Mouse (Mus musculus) gastrocnemius, adult 2 months (tissue): ENCODE data around the gene Olfr248. TPM values are rescaled to one million over a fixed set of nuclear protein-coding genes. Genes with fewer than 3 reads are reported as not detected.
"Not testable (repeated sequence)": the region's sequence is repeated elsewhere in the genome, so short reads cannot be mapped to it uniquely, and the experiment has no call there.

Experiments used
- DNase-seq: peaks from one replicate; pipeline ENCODE4 v3.0.0; 2022
- H3K27ac ChIP-seq: fragments of 200-600 bp; 2 replicates; pipeline ENCODE4 v1.8.1; 2022; ENCODE audit warnings: mild to moderate bottlenecking
- H3K4me3 ChIP-seq: fragments of 200-600 bp; 2 replicates; pipeline ENCODE4 v1.8.1; 2022; ENCODE audit warnings: mild to moderate bottlenecking, moderate library complexity
- CTCF ChIP-seq: fragments of 200-600 bp; IDR thresholded peaks from 2 replicates; pipeline ENCODE4 v1.8.1; 2022; ENCODE audit warnings: antibody characterized with exemption, mild to moderate bottlenecking, moderate library complexity
- intact Hi-C: fragments of 180-260 bp; cut with DNase I; formaldehyde crosslinking; loops from one replicate; pipeline ENCODE4 v1.15.1; 2025
- long read RNA-seq, 2 experiments: library from polyadenylated mRNA; stranded (forward); transcript quantifications; one replicate each; pipeline ENCODE4 v2.0.0; 2021
- total RNA-seq, 2 experiments: library from RNA; stranded (reverse); gene quantifications; 2 replicates each; pipeline ENCODE4 v1.2.3; 2021

Gene Olfr248
- total RNA-seq = not detected
- long read RNA-seq, experiment 1 = 0 reads
- long read RNA-seq, experiment 2 = 0 reads

DNA sequence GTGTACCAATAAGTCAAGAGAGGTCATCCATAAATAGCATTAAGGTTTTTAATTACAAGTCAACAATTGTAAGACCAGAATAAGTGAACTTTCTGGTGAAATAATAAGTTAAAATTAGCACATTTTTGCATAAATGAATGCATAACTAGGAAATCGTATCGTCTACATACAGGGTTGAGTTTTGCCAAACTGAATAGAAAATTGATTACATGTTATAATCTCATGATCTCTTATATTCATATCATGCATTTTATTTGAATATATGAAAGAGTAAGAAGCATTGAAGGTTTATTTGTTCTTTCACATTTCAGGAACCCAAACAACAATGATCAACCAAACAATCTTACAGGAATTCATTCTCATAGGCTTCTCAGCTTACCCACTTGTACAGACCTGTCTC is at the start of gene Olfr248:
Olfr248 (plus strand) TSS at position 301 of the 400 bp plus-strand sequence.
- Histone ChIP-seq H3K4me3 (no peak within 1 kb of the TSS), H3K27ac (no peak within 1 kb of the TSS)
- TF ChIP-seq CTCF = no peak
- intact Hi-C loops = no loop called here
- no peak for DNase-seq

DNA sequence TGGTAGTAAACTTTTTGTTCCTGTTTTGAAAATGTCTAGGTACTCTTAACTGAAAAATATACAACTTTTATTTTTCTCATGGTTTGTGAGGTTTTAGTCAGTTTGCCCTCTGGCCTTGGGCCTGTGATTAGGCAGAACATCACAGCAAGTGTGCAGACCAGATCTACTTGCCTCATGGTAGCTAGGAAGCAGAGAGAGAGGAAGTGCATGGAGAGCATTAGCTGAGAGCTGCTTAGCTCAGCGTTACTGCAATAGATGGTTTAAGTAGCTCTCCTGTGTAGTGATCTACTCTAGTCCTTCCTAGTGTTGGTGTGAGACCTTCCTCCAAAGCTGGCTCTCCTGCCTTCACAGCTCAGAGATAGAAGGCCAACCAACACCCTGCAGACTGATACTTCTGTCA is 37.2 kb upstream of the Olfr248 start:
- H3K27ac ChIP-seq, DNase-seq, intact Hi-C loops, H3K4me3 ChIP-seq: not testable (repeated sequence)

DNA sequence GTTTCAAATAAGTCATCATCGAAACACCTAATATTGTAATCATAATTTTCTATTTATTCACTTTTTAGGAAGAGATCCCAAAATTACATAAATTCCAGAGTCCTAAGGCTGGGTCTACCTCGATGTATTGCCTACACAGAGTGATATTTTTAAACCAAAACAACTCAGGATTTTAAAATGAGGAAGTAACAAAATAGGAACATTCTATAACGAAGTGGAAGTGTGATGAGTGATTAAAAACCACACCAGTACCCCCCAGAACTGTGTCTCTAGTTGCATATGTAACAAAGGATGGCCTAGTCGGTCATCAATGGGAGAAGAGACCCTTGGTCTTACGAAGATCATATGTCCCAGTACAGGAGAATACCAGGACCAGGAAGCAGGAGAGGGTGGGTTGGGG is 36.2 kb upstream of the Olfr248 start:
- Histone ChIP-seq H3K27ac (no peak overlapping the region), H3K4me3 (no peak overlapping the region)
- intact Hi-C loops = no loop called here
- DNase-seq = no peak
- TF ChIP-seq CTCF = no peak

DNA sequence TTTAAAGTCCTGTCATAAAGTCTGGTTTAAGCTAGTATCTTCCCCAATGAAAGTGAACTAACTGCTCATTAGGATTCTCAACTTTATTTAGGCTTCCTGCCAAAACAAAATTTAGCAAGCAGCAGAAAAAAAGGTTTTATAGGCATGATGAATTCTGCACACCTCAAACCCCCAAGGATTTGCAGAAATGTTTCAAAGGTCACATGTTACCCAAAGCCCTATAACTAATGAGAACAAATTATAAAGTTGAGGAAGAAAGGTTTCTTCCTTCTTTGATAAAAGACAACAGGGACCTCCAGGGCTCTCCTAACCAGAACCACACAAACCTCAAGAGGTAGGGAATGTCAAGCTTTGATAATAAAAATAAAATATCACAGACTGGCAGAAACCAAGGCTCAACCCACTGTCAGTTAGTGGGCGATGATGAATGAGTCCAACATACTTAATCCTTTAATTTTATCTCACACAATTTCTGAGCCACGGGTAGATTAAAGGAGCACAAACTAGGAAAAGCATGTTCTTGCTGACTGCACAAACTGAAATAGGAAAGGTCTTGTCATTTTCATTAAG is 25.9 kb upstream of the Olfr248 start, which contains the start of gene Olfr417:
Olfr417 (plus strand) TSS at position 241 of the 570 bp plus-strand sequence.
- H3K4me3 ChIP-seq = no peak within 1 kb of the TSS
- no peak for DNase-seq
- no peak within 1 kb of the TSS for H3K27ac ChIP-seq
- no peak for TF ChIP-seq CTCF
- intact Hi-C loops = no loop called here

DNA sequence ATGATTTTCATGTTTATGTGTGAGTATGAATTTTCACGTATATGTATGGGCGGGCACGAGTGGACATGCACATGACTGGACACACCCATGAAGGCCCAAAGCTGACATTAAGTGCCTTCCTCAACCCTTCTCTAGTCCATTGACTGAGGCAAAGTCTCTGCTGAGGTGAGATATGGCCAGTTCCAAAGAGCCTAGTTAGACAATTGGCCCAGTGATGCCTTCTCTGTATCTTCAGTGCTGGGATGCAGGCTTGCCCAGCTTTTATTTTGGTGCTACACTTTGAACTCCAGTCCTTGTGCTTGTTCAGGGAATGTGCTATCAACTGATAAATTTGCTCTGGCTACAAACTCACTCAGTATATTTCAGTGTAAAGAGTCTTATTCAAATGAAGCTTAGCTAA is 17.0 kb upstream of the Olfr248 start:
- intact Hi-C loops = no loop called here
- no peak overlapping the region for H3K4me3 ChIP-seq
- no peak for DNase-seq
- TF ChIP-seq CTCF = no peak
- no peak overlapping the region for H3K27ac ChIP-seq

DNA sequence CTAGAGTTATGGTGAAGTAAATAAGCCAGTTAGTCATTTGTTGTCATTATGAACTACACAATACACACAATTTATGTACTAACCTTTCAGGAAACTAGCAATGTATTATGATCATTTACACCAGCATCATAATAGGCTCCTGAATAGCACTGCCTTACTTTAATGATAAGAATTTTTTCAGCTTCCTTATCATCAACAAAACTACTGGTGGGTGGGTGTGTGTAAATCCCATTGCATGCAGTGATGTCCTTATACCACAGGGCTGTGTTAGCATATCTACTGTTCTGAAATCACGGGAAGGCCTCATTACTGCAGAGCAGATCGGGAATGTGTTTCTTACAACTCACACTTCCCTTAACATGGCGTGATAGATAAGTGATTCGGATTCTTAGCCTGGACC is 32.1 kb downstream of the Olfr248 start:
- Histone ChIP-seq H3K4me3 (no peak overlapping the region), H3K27ac (no peak overlapping the region)
- no peak for TF ChIP-seq CTCF
- intact Hi-C loops = no loop called here
- DNase-seq = no peak

DNA sequence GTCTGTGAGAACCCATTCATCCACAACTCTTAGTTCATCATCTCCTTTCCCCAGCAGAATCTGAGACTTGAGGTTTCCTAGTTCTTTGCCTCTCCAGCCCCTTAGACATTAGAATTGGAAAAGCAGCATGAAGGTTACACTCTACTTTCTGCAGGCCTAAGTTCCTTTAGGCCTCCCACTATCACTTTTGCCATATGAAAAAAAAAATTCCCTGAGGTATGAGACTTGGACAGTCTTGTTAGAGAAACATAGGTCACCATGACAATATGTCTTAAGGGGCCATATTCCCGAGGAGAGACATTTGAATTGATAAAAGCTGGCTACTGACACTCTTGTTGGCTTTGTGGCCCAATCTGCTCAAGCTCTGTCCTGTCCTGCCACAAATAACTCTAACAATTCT is 32.9 kb downstream of the Olfr248 start, which contains the start of gene Olfr414:
Olfr414 (plus strand) TSS at position 301 of the 400 bp plus-strand sequence.
- TF ChIP-seq CTCF = no peak
- intact Hi-C loops = no loop called here
- H3K4me3 ChIP-seq = no peak within 1 kb of the TSS
- H3K27ac ChIP-seq = no peak within 1 kb of the TSS
- no peak for DNase-seq

DNA sequence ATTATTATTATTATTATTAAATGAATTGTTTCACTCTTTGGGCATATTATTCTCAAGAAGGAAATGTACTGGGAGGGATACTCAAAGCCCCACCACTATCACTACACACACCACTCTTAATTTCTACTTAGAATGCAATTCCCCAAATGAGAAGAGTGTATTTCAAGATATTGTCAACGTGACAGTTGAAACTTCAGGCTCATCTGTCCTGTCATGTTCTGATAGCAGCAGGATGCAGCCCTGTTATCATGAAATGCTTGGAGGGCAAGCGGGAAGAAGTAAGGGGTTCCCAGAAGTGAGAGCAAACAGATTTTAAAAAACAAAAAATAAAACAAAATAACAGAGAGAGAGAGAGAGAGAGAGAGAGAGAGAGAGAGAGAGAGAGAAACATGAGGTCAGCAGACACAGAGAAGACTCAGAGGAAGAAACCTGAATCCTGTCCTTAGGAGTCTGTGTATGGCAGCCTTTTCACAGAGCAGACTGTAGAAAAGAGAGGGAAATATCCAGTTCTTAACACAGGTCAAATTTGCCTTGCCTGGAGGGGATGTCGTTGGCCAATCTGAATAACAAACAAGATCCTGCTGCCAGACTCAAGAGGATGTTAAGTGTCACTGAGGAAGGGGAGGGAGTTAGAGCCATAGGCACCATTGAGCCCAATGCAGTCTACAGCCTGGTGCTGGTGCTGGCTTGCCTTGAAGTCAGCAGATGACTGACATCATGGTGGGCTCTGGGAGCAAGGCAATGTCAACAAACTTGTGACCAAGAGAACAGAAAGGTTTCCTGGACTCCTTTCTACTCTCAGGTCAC is 35.5 kb downstream of the Olfr248 start:
- Histone ChIP-seq H3K4me3 (no peak overlapping the region), H3K27ac (no peak overlapping the region)
- intact Hi-C loops = no loop called here
- no peak for TF ChIP-seq CTCF
- DNase-seq = no peak

DNA sequence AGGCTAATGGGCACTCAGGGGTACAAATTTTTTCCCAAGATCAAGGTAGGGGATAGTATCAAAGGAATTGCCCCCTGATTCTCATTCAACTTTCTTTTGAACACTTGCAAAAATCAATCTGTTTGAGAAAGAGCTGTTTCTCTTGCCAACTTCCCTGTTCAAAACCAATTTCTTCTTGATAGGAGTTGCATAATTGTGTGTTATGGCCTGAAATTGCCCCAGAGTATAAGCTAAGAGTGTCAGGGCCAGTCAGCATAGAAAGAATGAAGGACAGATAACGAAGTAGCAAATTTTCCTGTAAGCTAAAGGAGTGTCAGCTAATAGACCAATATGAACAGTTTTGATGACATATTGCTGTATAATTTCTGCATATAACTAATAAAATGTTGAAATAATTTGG is 36.6 kb downstream of the Olfr248 start:
- intact Hi-C loops = no loop called here

DNA sequence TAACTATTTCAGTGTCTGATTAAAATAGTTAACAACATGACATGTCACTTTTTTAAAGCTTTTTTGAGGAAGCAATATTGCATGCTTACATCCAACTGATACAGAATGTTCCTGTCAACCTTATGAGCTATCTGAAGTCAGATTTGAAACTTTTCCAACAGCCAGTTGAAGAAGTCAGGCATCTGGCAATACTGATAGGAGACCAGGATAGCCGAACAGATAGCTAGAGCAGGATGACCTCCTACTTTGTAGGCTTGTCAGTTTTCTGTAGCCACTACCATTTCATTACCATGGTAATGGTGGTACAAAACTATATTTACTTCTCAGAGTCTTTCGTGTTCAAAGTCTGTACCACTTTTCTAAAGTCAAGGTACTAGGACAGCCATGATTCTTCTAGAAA is 37.6 kb downstream of the Olfr248 start:
- intact Hi-C loops = no loop called here

More for the DNA sequence above, 36.6 kb downstream of the Olfr248 start:
- no peak for TF ChIP-seq CTCF
- DNase-seq = no peak
- Histone ChIP-seq H3K27ac (no peak overlapping the region), H3K4me3 (no peak overlapping the region)

DNA sequence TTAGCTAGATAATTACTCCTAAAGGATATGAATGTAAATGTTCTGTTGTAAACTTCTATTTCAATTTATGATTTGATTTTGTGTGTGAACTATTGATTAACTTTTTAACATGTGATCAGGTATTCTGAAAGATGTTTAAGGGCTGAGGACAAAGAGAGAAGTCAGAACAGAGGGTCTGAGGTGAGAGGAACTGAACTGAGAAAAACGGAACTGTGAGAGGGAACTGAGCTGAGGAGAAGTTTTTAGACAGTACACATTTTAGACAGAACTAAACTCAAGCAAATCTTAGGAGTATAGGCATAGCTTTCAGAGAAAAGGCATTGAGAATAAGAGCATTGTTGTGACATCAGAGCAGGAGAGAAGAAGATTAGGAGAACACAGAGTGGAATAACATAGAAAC is 43.3 kb downstream of the Olfr248 start:
- intact Hi-C loops = no loop called here
- H3K27ac ChIP-seq = no peak overlapping the region

More for the DNA sequence above, 37.6 kb downstream of the Olfr248 start:
- H3K4me3 ChIP-seq = no peak overlapping the region
- H3K27ac ChIP-seq = no peak overlapping the region
- no peak for DNase-seq
- no peak for TF ChIP-seq CTCF

More for the DNA sequence above, 43.3 kb downstream of the Olfr248 start:
- TF ChIP-seq CTCF = no peak
- no peak for DNase-seq
- H3K4me3 ChIP-seq = no peak overlapping the region

Other genes starting within 250 kb of the Olfr248 start
- gene Olfr420, start 235.4 kb upstream of the Olfr248 start, total RNA-seq = not detected
- gene Spta1, start 218.3 kb upstream of the Olfr248 start, total RNA-seq = under 1 TPM; 0.03 to 0.06 TPM
- gene Olfr419, start 139.0 kb upstream of the Olfr248 start, total RNA-seq = not detected
- not detected for gene Mptx1, start 60.5 kb upstream of the Olfr248 start, total RNA-seq
- gene Olfr417, start 25.9 kb upstream of the Olfr248 start, total RNA-seq = not detected
- not detected for gene Olfr414, start 33.0 kb downstream of the Olfr248 start, total RNA-seq
- not detected for gene Olfr220, start 51.0 kb downstream of the Olfr248 start, total RNA-seq
- under 1 TPM; 0.26 to 0.28 TPM for gene Fmn2, start 110.8 kb downstream of the Olfr248 start, total RNA-seq